Mouse (Mus musculus): Measurements from ENCODE around the gene C2cd3.

Gene C2cd3

DNA sequence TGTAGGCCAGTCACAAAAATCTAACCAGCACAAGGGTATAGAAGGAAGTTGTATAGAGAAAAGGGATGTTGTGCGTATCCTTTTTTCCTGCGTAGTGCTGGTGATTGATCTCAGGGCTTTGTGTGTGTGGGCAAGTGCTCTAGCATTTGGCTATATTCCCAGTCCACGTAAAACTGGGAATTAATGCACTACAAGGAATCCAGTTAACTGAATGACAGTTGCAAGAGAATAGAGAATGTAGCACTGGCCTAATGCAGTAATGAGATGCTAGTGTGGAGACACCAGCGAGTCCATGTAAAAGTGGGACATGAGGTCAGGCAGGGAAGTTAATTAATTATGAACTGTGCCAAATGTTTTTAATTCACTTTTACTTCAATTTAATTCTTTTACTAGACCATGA lies 30.7 kb downstream of the C2cd3 start:
- DNase-seq (ENCODE audit: extremely low read depth, low read depth): no peak

DNA sequence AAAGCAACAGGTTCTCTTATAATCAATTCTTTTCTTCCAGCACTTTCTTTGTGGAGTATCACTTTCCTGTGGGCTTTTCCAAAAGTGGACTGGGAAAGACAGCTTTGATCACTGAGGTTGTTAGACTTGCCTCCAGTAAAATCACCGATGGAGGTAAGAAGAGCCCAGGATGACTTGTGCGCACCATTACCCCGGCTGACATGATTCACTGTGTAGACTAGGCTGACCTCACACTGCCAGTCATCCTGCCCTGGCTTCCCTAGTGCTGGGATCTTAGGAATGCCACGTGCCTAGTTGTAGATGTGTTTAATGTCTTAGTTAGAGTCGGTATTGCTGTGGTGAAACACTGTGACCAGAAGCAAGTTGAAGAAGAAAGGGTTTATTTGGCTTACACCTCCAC lies 35.6 kb downstream of the C2cd3 start:
- no peak for DNase-seq (ENCODE audit: extremely low read depth, low read depth)

DNA sequence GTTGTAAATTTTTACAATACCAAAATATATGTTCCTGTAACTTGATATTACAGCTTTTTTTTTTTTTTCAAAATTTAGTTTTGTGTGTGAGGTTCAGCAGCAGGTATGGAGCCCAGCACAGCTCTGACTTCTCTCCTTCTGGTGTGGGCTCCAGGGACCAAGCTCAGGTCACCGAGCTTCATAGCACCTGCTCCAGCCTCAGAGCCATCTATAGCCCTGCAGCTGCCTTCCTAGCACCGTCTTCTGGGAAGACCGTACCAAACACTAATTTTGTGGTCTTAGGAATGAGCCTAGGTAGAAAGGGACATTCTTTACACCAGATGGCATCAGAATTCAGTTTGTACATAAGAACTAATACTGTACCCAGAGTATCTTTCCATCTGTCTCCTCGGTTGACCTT lies 36.7 kb downstream of the C2cd3 start:
- DNase-seq (ENCODE audit: extremely low read depth, low read depth): no peak

DNA sequence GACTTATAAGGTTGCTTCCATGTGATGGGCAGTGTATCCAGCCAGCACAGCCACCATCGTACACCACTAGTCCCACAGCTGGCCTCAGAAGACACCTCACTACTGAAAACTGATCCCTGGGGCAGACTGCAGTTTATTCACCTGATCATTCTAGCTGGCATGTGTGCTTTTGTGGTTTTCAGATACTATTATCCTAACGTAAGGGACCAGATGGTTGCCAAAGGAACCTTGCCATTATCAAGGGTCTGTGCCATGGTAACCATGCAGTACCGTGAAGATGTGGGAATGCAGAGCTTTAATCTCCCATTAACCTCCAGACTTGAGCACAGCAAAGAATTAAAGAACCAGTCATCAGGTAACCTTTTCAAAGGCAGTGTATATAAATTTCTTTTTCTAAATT lies 53.8 kb downstream of the C2cd3 start:
- no peak for DNase-seq (ENCODE audit: extremely low read depth, low read depth)

DNA sequence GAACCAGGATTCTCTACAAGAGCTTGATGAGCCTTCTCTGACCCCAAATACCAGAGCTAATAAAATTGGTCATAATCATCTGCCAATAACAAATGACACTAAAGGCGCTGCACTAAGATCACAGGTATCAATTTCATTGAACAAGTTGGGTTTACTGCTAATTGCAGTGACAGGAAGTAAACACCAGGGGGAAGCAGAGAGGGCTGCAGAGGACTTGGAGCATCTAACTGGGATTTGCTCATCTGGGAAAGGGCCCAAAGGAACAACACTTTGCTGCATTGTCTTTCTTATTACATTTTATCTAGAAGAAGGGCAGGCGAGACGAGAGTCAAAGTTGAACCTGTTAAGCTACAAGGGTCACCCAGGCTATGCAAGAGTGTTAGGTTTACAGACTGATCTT lies 57.1 kb downstream of the C2cd3 start:
- DNase-seq (ENCODE audit: extremely low read depth, low read depth): peak; percentile 26

DNA sequence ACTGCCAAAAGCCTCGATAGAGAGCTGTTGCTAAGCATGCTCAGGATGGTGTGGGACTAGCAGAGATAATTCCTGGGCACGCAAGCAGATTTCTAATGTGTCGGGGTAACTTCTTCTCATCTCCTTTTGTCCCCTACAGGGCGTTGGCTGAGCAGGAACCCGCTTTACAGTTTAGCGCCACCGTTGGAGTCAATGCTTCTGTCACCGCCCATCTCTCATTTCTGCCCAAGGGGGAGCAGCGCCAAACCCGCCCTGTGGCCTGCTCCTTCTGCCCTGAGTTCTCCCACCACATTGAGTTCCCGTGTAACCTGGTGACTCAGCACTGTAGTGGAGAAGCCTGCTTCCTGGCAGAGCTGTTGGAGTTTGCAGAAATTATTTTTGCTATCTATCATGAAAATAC lies 57.9 kb downstream of the C2cd3 start:
- DNase-seq (ENCODE audit: extremely low read depth, low read depth): no peak

DNA sequence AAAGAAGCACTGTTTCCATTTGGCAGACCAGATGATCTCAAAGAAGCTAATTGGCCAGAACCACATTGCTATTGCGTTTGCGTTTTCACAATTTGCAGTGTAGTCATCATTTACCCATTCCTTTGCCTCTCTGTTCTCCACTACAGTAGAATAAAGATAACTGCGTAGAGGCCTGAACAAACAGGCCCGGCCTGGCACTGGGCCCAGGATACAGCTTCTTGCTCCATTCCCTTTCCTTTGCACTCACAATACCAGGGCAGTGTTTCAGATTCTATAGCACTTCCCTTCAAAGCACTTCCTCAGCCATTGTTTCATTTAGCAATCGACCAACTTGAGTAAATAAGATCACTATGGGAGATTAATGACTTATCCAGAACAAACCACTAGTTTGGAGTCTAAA lies 59.1 kb downstream of the C2cd3 start:
- no peak for DNase-seq (ENCODE audit: extremely low read depth, low read depth)

DNA sequence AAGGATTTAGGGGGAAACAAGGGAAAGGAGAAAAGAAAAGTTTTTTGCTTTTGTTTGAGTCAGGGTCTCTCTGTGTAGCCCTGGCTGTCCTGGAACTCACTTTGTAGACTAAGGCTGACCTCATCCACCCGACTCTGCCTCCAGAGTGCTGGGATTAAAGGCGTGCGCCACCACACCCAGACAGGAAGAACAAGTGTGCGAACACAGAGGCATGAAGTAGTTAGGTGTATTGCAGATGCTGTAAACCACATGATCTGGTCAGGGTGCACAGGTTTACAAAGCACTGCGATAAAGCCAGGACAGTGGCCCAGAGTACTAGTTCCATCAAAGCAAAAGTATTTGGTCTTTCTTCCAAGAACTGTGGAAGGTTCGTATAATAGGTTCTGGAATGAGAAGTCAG lies 61.3 kb downstream of the C2cd3 start:
- no peak for DNase-seq (ENCODE audit: extremely low read depth, low read depth)

DNA sequence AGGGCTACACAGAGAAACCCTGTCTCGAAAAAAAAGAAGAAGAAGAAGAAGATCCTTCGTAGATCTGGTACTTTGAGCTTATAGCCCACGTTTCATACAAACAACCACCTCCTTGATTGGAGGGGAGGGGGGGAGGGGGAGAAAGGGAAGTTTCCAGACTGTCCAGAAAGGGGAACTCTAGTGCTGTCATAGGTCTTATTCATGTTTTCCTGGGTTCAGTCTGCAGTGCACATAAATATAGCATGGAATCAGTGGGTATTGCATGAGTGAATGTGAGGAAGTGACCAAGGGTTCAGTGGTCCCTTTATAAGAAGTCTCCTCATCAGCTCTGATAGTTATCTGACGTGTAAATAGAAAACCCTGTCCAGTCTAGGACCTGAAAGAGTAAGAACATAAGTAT lies 71.7 kb downstream of the C2cd3 start:
- DNase-seq (ENCODE audit: extremely low read depth, low read depth): no peak

DNA sequence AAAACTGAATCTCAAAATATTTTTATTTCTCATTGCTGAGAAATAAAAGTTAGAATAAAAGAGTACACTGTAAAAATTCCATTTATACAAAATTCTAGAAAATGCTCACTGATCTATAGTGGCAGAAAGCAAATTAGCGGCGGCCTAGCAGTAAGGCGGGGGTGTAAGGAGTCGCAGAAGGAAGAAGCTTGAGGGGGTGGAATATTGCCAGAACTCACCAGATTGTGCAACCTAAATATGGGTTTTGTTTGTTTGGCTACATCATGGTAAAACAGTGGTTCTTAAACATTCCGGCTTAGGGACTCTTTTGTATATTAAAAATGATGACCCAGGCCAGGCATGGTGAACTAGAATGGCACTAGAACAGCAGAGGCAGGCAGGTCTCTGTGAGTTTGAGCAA lies 74.2 kb downstream of the C2cd3 start:
- no peak for DNase-seq (ENCODE audit: extremely low read depth, low read depth)

DNA sequence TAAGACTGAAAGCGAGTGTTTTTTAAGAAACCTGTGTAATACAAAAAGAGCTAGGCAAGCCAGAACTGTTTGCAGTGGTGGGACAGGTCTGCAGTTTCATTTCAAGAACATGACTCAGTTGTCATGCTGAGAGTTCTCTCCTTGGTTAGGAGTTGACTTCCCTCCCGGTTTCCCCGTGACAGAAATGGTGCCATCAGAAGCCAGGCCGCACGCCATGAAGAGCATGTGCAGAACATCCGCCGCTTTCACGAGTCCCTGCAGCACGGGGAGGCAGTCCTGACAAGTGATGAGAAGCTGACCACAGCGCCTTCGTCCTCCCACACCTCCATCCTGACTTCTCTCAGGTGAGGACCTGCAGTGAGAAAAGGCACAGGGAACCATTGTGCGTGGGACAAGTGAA lies 76.5 kb downstream of the C2cd3 start:
- no peak for DNase-seq (ENCODE audit: extremely low read depth, low read depth)

DNA sequence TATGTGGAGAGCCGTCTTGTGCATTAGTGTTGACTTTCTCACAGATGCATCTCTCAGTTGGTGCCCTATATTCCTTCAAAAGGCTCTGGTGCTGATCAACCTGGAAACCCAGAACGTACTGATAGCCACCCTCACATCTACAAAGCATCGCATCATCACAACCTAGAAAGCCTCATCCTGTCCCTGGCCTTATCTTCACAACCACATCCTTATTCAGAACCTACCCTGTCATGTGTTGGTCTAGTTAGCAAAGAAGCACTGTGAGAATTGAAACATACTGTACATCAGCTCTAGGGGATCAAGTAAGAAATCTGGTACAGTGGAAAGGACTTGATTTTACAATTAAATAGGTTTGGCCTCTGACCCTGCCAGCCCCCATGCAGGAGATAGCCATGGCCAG lies 77.0 kb downstream of the C2cd3 start:
- peak; percentile 52 for DNase-seq (ENCODE audit: extremely low read depth, low read depth)

DNA sequence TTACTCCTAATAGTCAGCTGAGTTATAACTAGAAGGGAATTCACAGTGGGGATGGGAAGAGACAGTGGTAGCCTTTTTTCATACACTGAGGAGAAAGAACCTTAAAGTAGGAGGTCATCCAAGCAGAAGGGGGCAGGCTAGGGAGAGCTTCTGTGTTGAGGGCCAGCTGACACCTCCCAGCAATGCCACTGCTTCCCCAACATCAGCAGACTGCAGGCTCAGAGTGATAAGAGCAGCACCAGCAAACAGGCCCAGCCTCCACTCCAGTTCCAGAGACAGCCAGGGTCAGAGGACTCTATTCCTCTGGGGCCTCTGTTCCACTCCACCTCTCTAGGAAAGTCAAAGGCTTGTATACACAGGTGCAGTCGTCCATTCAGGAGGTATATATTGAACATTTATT lies 86.1 kb downstream of the C2cd3 start:
- no peak for DNase-seq (ENCODE audit: extremely low read depth, low read depth)

DNA sequence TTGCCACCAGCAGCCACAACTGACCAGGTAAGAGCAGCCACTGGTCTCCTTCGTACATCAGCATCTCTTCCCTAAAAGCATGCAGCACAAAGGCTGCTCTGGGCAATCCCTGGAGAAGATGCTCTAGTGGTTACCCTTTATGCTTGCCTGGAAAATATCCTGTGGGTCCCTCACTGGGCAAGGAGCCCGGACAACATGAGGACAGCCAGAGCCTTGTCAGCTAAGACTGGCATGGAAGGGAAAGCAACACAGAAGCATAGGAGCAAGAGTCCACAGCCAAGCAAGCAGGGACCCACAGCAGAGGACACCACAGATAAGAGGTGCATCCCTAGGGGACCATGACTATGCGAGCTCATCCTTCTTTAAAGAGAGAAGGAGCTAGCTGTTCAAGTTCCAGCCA lies 87.8 kb downstream of the C2cd3 start:
- no peak for DNase-seq (ENCODE audit: extremely low read depth, low read depth)

DNA sequence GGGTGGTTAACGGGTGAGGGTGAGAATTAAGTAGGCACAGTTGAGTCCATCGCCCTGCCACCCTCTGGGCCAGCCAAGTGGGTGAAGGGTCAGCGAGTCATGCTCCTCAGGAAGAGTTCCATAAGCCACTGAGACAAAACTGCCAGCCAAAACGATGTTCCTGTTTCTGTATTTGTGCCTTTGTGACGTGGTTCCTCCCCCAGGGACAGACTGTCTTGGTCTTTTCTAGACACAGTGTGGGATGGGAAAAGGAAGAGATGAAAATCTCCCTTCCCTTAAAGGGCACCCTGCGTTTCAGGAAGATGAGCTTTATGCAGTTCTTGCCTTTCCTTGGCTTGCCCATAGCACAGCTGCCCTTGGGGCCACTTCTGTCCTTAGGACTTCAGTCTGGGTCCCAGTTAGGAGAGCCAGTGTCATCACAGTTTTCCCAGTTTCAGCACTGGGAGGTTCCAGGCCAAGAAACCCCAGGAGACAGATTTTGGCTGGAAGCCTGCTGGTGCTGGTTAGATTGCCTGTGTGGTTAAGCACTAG lies 89.7 kb downstream of the C2cd3 start:
- no peak for DNase-seq (ENCODE audit: extremely low read depth, low read depth)

DNA sequence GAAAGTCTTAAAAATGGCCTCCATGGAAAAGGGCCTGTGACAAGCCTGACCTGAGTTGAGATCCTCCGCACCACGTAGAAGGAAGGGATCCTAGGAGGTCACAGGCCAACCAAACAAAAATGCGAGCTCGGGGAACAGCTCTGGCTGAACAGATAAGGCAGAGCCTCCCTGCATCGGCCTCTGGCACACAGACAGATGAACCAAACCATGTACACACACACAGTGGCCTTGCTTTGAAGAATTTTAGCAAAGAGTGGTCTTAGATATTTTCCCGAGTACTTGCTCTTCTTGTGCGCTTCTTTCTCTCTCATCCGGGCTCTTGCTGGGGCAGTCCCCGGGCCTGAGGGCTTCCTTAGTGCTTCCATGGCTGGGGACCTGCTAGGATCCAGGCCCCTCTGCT lies 91.2 kb downstream of the C2cd3 start:
- peak; percentile 68 for DNase-seq (ENCODE audit: extremely low read depth, low read depth)

DNA sequence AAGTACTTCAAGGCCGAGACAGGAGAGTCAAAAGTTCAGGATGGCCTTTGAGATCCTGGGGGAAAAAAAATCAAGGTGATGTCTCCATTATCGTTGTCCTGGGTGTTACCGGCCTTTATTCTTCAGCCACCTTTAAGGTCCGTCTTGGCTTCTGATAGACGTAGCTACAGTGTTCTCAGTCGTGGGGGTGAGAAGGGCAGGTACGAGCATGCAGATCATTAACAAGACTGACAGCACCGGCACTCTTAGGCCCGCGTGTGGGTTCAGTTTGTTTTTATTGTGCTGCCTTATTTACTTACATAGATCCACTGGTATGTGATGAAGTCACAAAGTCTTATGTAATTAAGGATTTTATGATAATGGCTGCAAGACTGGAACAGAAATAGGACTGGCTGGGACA lies 91.7 kb downstream of the C2cd3 start:
- DNase-seq (ENCODE audit: extremely low read depth, low read depth): no peak

DNA sequence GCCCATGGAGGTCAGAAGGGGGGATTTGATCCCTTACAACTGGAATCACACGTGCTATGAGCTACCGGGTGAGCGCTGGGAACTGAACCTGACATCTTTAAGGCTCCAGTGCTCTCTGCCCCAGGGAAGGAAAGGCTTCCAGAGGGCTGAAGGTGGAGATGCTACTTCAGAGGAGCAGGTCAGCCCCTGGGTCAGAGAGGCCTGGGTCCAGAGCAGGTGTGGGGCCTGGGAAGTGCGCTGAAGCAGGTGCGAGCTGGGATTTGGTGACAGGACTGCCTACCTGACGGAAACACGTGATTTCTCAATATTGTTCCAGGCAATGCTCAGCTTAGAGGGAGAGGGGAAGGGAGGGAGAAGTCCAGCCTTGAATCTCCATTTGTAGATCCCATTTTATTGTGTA lies 92.2 kb downstream of the C2cd3 start:
- no peak for DNase-seq (ENCODE audit: extremely low read depth, low read depth)

DNA sequence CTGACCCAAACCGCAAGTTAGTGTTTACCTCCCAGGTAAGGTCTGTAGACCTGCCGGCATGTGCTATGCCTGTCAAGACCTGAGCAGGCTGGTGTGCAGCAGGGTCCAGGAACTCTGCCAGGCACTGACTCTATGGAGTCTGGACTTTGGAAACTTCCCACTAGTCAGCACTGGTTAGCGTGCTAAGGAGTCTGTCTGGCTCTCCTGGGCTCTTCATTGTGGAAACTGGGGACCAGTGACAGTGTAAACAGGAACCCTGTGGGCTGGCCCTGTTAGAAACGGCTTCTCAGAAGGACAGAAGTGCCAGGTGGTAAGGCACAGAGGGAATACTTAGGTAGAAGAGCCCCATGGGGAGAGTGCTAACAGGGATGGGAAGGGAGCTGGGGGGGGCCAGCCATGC lies 93.2 kb downstream of the C2cd3 start:
- no peak for DNase-seq (ENCODE audit: extremely low read depth, low read depth)

DNA sequence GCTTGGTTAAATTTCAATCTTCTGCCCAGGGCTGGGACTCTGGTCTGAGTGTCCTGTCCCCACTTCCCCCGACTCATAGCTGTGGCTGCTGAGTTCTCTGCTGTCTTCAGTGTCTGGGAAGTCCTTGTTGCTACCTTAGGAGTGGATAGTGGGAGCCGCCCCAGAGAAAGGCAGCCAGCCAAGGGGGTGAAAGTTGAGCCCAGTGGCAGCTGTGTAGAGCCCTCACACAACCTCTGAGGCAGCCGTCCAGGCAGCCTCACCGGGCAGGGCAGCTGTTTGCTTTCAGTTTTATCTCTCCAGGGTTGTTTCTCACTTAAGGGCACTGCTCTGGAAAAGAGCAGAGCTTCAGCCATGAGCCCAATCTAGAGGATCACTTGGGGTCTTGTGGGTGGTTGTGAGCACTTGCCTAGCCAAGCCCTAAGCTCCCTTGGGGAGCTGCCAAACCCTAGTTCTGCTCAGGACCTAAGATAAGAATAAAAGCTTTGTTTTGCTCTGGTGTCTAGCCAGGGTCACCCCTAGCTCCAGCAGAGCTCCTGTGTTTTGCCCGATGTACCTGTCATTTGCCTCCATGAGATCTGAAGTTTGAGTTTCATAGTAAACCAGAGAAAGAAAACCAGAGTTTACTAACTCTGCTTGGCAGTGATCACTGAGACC lies 93.8 kb downstream of the C2cd3 start:
- no peak for DNase-seq (ENCODE audit: extremely low read depth, low read depth)

DNA sequence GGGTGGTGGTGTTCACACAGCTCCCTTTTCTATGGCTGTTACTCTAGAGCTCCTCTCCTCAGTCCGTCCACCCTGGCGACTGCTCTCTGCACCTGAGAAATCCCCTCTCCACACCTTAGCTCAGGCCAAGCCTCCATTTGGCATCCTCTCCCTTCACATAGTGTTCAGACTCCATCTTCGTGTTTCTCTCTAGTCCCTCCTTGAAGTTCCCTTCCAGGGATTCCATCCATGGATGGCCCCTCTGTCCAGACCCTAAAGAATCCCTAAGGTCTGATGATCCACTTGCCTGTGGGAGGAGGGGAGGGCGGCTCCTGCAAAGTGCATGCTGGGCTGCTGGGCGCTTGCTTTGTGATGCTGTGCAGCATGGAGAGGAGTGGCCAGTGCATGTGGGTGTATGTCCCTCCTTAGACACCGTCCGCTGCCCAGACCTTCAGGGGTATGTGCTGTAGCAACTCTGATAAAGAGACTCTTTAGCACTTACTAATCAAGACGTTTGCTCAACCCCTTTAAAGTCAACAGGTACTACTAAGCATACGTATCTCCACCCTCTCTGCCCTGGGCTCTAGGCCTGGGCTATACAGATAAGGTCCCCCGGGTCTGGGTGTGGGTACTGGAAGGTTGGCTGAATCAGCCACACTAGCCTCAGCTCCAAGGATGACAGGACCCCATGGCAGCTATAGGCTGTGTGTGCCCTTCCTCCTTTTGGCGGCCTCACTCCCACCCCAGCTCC lies 94.9 kb downstream of the C2cd3 start:
- peak; percentile 87 for DNase-seq (ENCODE audit: extremely low read depth, low read depth)

DNA sequence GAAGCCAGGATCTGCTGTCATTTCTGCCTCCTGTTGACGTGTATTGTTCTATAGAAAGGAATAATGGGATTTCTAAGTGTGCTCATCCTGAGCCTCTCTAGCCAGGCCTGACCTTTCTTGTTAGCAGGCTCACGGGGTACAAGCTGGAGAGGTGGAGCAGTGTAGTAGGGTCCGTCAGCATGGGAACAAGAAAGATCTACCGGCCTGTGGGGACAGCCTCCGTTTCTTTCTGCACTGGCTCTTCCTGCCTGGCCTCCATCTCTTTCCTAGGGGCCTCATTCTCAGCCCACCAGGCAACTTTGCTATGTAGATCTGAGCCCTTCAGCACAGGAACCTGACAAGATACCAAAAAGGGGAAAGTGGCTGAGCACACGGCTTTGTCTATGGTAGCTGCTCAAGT lies 96.7 kb downstream of the C2cd3 start:
- DNase-seq (ENCODE audit: extremely low read depth, low read depth): no peak

DNA sequence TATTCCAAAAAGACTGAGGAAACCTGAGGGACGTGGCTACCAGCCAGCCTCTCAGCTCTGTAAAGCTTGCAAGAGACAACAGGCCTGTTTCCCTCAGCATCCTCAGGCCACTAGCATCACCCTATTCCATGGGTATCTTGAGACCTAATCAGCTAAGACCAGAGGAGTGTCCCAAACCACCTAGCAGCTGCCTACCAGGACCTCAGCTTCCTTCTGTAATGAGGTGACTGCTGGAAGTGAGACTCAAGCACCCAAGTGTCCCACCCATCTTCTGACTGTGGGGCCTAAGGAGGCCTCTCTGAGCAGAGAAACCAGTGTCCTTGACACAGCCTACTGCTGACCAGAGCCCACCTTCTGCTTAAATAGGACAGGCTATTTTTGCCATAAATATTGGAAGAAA lies 97.5 kb downstream of the C2cd3 start:
- DNase-seq (ENCODE audit: extremely low read depth, low read depth): no peak

Data from MEL-GATA-1-ER (cell line).